Mouse (Mus musculus) lung, adult 2 months (tissue): ENCODE results near the gene Slc4a8.

Source experiments
- CTCF ChIP-seq: fragments of 200-500 bp; IDR thresholded peaks from 2 replicates; pipeline ENCODE4 v1.5.1; 2011; ENCODE audit warnings: mild to moderate bottlenecking, low read length, control low read depth; ENCODE audit not compliant: insufficient read depth
- POLR2A ChIP-seq: fragments of 200-500 bp; IDR thresholded peaks from 2 replicates; pipeline ENCODE4 v1.6.1; 2011; ENCODE audit warnings: low read depth, mild to moderate bottlenecking, control low read depth, low read length, borderline replicate concordance; ENCODE audit errors: extremely low read depth

- TF ChIP-seq CTCF, result no peak
- TF ChIP-seq POLR2A, result no peak
Observed at GRCm38 (mm10) chr15:100726721-100727120, 34.8 kb upstream of the Slc4a8 start.
